Mouse (Mus musculus): ENCODE measurements at regions not wholly inside any gene's neighbourhood (a gene's known extent, or its start where the extent isn't known, plus 50 kb on each side); places are given as distances from the start of the nearest gene placed in this dataset.

DNA sequence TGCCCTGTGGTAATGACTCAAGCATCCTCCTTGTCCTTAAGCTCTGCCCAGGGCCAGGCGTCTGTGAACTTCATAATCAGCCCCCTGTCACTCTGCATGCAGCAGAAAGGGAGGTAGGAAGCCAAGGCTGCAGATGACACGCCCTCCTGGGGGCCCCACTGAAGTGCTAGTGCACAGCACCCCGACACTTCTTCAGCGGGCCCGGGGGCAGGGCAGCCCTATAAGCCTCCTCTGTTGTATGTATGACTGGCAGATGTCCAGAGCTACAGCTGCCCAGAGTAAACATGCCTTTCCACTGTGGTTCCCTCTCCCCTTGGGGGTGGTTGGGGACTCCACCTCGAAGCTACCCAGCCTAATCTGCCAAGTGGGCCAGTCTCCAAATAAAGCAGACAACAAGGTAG, 107.2 kb upstream of the Vps8 start:
- H3K36me3 ChIP-seq (ENCODE audit: control insufficient read depth, insufficient read depth): no peaks in the 10 kb centered on the region
- H3K27ac ChIP-seq (ENCODE audit: low read length): no peak overlapping the region
- no peaks in the 10 kb centered on the region for H3K27me3 ChIP-seq (ENCODE audit: control insufficient read depth, insufficient read depth, low read depth, low read length)
- 27% methylated on average over 6 of the region's 6 CpGs for WGBS (ENCODE audit: insufficient replicate concordance)
- no peak overlapping the region for H3K4me2 ChIP-seq (ENCODE audit: low read depth, low read length)
- peaks cover 9% of the 10 kb centered on the region for H3K4me1 ChIP-seq (ENCODE audit: control insufficient read depth, low read depth, low read length)
- no peak for ATAC-seq (ENCODE audit: low read depth)
- H3K9ac ChIP-seq (ENCODE audit: low read depth, low read length): no peak overlapping the region
- H3K4me3 ChIP-seq (ENCODE audit: low read depth, low read length): no peak overlapping the region
- no peaks in the 10 kb centered on the region for H3K9me3 ChIP-seq (replicated peaks; ENCODE audit: control insufficient read depth, low read length)

DNA sequence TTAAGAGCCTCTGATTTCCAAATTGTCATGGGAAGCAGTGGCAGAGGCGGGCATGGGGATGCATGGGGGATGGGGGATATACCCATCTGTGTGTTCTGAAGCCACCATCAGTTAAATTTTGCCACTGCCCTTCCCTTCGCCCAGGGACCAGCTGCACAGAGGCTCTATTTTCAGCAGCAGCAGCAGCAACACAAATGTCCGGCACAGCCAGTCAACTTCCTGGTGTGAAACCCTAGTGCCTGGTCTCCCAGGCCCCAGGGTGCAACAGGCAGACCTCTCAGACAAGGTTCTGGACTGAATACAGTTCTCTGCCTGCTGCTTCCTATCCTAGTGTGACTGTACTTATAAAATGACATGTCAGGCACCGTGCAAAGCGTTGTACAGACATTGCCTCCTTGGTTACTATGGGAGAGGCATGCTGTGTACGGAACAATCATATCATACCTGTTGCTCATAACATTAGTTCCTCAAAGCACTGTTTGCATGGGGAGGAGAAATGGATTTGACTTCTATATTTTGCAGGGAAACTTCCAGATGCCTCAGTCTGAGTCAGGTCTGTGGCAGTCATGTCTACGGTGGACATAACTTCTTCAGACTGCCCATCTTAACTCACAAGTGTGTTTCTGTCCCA, 104.8 kb upstream of the Vps8 start:
- Histone ChIP-seq H3K9ac (ENCODE audit: low read depth, low read length) (no peak overlapping the region), H3K4me2 (ENCODE audit: low read depth, low read length) (no peak overlapping the region), H3K9me3 (replicated peaks; ENCODE audit: control insufficient read depth, low read length) (no peaks in the 10 kb centered on the region), H3K27ac (ENCODE audit: low read length) (no peak overlapping the region), H3K27me3 (ENCODE audit: control insufficient read depth, insufficient read depth, low read depth, low read length) (no peaks in the 10 kb centered on the region), H3K4me1 (ENCODE audit: control insufficient read depth, low read depth, low read length) (peaks cover 5% of the 10 kb centered on the region), H3K4me3 (ENCODE audit: low read depth, low read length) (no peak overlapping the region), H3K36me3 (ENCODE audit: control insufficient read depth, insufficient read depth) (no peaks in the 10 kb centered on the region)
- WGBS (ENCODE audit: insufficient replicate concordance): 53% methylated on average over 7 of the region's 7 CpGs
- no peak for ATAC-seq (ENCODE audit: low read depth)

DNA sequence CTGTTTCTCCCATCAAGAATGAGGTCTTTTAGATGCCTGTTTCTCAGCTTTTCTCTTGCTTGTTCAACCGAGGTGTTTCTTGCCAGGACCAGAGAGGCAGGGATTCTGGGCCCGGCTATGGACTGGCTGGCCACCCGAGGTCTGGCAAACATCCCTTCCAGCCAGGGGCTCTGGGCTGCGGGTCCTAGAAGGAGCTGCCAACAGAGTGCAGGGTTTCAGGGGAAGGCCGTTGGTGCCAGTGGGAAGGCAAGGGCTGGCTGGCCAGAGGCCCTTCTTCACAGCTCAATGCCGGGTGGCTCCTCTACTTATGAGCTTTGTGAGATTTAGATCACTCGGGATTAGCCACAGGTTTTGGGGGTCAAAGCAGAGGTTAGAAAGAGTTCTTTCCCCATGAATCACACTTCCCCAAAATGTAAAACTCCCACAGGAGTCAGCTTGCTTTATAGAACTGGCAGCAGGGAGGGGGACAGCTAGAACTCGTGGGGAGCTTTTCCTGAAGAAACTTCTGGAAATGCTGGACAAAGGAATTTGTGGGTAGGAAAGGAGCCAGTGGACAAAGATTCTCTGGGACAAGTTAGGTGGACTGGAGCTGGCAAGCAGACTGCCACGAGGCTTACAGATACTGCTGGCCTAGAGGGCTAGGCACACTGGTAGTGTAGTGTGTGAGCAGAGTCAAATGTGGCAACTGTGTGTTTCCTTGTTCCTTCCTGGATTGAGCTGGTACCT, 104.1 kb upstream of the Vps8 start:
- Histone ChIP-seq H3K9me3 (replicated peaks; ENCODE audit: control insufficient read depth, low read length) (no peaks in the 10 kb centered on the region), H3K9ac (ENCODE audit: low read depth, low read length) (no peak overlapping the region), H3K27me3 (ENCODE audit: control insufficient read depth, insufficient read depth, low read depth, low read length) (no peaks in the 10 kb centered on the region), H3K4me3 (ENCODE audit: low read depth, low read length) (no peak overlapping the region), H3K4me2 (ENCODE audit: low read depth, low read length) (no peak overlapping the region), H3K36me3 (ENCODE audit: control insufficient read depth, insufficient read depth) (no peaks in the 10 kb centered on the region), H3K4me1 (ENCODE audit: control insufficient read depth, low read depth, low read length) (peaks cover 5% of the 10 kb centered on the region), H3K27ac (ENCODE audit: low read length) (no peak overlapping the region)
- no peak for ATAC-seq (ENCODE audit: low read depth)
- WGBS (ENCODE audit: insufficient replicate concordance): 45% methylated on average over 9 of the region's 9 CpGs

DNA sequence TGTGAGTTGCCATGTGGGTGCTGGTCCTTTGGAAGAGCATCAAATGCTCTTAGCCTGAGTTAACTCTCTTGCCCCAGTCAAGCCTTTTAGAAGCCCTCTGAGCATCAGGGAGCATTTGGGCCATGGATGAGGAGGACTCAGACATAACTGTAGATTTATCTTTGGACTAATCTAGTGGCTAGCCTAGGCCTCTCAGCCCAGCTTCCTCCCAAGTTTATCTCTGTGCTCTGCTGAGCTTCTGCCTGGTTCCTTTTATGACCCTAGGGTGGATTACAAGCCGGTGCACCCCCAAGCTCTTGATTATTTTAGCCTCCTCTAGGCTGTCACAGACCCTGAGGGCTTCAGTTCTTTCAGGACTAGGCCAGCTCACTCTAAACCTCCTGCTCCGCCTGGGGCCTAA, 102.6 kb upstream of the Vps8 start:
- ATAC-seq (ENCODE audit: low read depth): no peak
- H3K4me1 ChIP-seq (ENCODE audit: control insufficient read depth, low read depth, low read length): peaks cover 5% of the 10 kb centered on the region
- H3K4me2 ChIP-seq (ENCODE audit: low read depth, low read length): no peak overlapping the region
- H3K9me3 ChIP-seq (replicated peaks; ENCODE audit: control insufficient read depth, low read length): no peaks in the 10 kb centered on the region
- no peak overlapping the region for H3K9ac ChIP-seq (ENCODE audit: low read depth, low read length)
- 44% methylated on average over 2 of the region's 2 CpGs for WGBS (ENCODE audit: insufficient replicate concordance)
- H3K27me3 ChIP-seq (ENCODE audit: control insufficient read depth, insufficient read depth, low read depth, low read length): no peaks in the 10 kb centered on the region
- H3K4me3 ChIP-seq (ENCODE audit: low read depth, low read length): no peak overlapping the region
- H3K36me3 ChIP-seq (ENCODE audit: control insufficient read depth, insufficient read depth): no peaks in the 10 kb centered on the region
- H3K27ac ChIP-seq (ENCODE audit: low read length): no peak overlapping the region

- Histone ChIP-seq H3K4me3 (ENCODE audit: low read depth, low read length) (no peak overlapping the region), H3K27ac (ENCODE audit: low read length) (no peak overlapping the region), H3K9me3 (replicated peaks; ENCODE audit: control insufficient read depth, low read length) (no peaks in the 10 kb centered on the region), H3K9ac (ENCODE audit: low read depth, low read length) (no peak overlapping the region), H3K4me1 (ENCODE audit: control insufficient read depth, low read depth, low read length) (no peaks in the 10 kb centered on the region; the same call in 1 of the 2 replicates), H3K4me2 (ENCODE audit: low read depth, low read length) (no peak overlapping the region), H3K36me3 (ENCODE audit: control insufficient read depth, insufficient read depth) (no peaks in the 10 kb centered on the region), H3K27me3 (ENCODE audit: control insufficient read depth, insufficient read depth, low read depth, low read length) (no peaks in the 10 kb centered on the region)
- 57% methylated on average over 18 of the region's 18 CpGs for WGBS (ENCODE audit: insufficient replicate concordance)
- ATAC-seq (ENCODE audit: low read depth): no peak
Measured at GRCm38 (mm10) chr16:21321188-21322070, 101.5 kb upstream of the Vps8 start.

- Histone ChIP-seq H3K4me2 (ENCODE audit: low read depth, low read length) (no peak overlapping the region), H3K4me3 (ENCODE audit: low read depth, low read length) (no peak overlapping the region), H3K9me3 (replicated peaks; ENCODE audit: control insufficient read depth, low read length) (no peaks in the 10 kb centered on the region), H3K4me1 (ENCODE audit: control insufficient read depth, low read depth, low read length) (no peaks in the 10 kb centered on the region; the same call in 1 of the 2 replicates), H3K9ac (ENCODE audit: low read depth, low read length) (no peak overlapping the region), H3K27ac (ENCODE audit: low read length) (no peak overlapping the region), H3K27me3 (ENCODE audit: control insufficient read depth, insufficient read depth, low read depth, low read length) (no peaks in the 10 kb centered on the region), H3K36me3 (ENCODE audit: control insufficient read depth, insufficient read depth) (no peaks in the 10 kb centered on the region)
- 60% methylated on average over 10 of the region's 10 CpGs for WGBS (ENCODE audit: insufficient replicate concordance)
- no peak for ATAC-seq (ENCODE audit: low read depth)
Measured at GRCm38 (mm10) chr16:21322437-21322836, 100.5 kb upstream of the Vps8 start.

GRCm38 (mm10) chr16:21323446-21324034, 99.4 kb upstream of the Vps8 start:
- 50% methylated on average over 3 of the region's 3 CpGs for WGBS (ENCODE audit: insufficient replicate concordance)
- no peak overlapping the region for H3K4me2 ChIP-seq (ENCODE audit: low read depth, low read length)
- H3K27me3 ChIP-seq (ENCODE audit: control insufficient read depth, insufficient read depth, low read depth, low read length): no peaks in the 10 kb centered on the region
- no peaks in the 10 kb centered on the region; the same call in 1 of the 2 replicates for H3K4me1 ChIP-seq (ENCODE audit: control insufficient read depth, low read depth, low read length)
- H3K4me3 ChIP-seq (ENCODE audit: low read depth, low read length): no peak overlapping the region
- no peaks in the 10 kb centered on the region for H3K36me3 ChIP-seq (ENCODE audit: control insufficient read depth, insufficient read depth)
- H3K9ac ChIP-seq (ENCODE audit: low read depth, low read length): no peak overlapping the region
- H3K27ac ChIP-seq (ENCODE audit: low read length): no peak overlapping the region
- no peak for ATAC-seq (ENCODE audit: low read depth)
- no peaks in the 10 kb centered on the region for H3K9me3 ChIP-seq (replicated peaks; ENCODE audit: control insufficient read depth, low read length)

DNA sequence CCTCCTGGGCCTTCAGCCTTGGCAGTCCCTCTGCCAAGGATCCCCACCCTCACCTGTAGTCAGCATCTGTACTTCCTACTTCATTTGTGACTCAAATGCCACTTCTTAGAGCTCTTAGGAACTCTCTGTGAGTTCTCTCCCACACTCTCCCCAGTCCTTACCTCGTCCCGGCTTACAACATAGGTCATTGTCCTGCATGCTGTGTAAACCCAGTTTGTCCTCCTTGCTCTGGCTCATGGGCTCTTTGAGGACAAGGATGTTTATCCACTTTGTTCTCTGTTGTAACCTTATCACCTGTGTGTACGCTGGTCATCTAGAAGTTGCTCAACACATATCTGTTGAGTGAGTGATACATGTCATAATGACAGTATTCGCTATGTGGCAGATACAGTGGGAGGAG, 94.9 kb upstream of the Vps8 start:
- Histone ChIP-seq H3K9ac (ENCODE audit: low read depth, low read length) (no peak overlapping the region), H3K27ac (ENCODE audit: low read length) (no peak overlapping the region), H3K4me2 (ENCODE audit: low read depth, low read length) (no peak overlapping the region), H3K4me3 (ENCODE audit: low read depth, low read length) (no peak overlapping the region), H3K9me3 (replicated peaks; ENCODE audit: control insufficient read depth, low read length) (no peaks in the 10 kb centered on the region), H3K27me3 (ENCODE audit: control insufficient read depth, insufficient read depth, low read depth, low read length) (no peaks in the 10 kb centered on the region), H3K36me3 (ENCODE audit: control insufficient read depth, insufficient read depth) (no peaks in the 10 kb centered on the region), H3K4me1 (ENCODE audit: control insufficient read depth, low read depth, low read length) (peaks cover 5% of the 10 kb centered on the region)
- 73% methylated on average over 4 of the region's 4 CpGs for WGBS (ENCODE audit: insufficient replicate concordance)
- no peak for ATAC-seq (ENCODE audit: low read depth)

Measured in liver, embryonic 16.5 days (tissue).